Comparison of ENCODE assay signal across 15 mouse cellular contexts in genomic region chr5:137551119-137551518, GRCm38 (mm10). TPM values are rescaled to one million over a fixed set of nuclear protein-coding genes. Genes with fewer than 3 reads are reported as not detected.
DNase-seq lines count a peak whose midpoint lies in the region; ATAC-seq lines count a peak whose summit lies in the region.
"Had no signal": no experiment of that assay in that cellular context is flagged by ENCODE, and none has a peak within 500 bp of the region (broad histone marks: within the 10 kb centered on the region; RNA-seq: fewer than 3 reads in every experiment).

No protein-coding gene starts in this region.

- WGBS in hindbrain, embryonic 13.5 days: 77% methylated on average over 5 of the region's 5 CpGs

- no peaks in the 10 kb centered on the region for H3K9me3 ChIP-seq in hindbrain, embryonic 13.5 days
- H3K9me3 ChIP-seq: hindbrain, embryonic 15.5 days; limb, embryonic 12.5 days; stomach, embryonic 15.5 days had no signal

- no peak overlapping the region for H3K4me3 ChIP-seq in hindbrain, embryonic 13.5 days
- H3K4me3 ChIP-seq: hindbrain, embryonic 15.5 days; limb, embryonic 12.5 days; myocyte; stomach, embryonic 15.5 days had no signal

- H3K9ac ChIP-seq in hindbrain, embryonic 13.5 days: no peak overlapping the region
- H3K9ac ChIP-seq: hindbrain, embryonic 15.5 days; limb, embryonic 12.5 days; stomach, embryonic 15.5 days had no signal

- ATAC-seq in neutrophil, adult 5-6 weeks (ENCODE audit: extremely low read depth, insufficient number of reproducible peaks, low FRiP score, poor library complexity, severe bottlenecking): peak; percentile 36; the same call in 1 of the 2 replicates
- no peak for ATAC-seq in hindbrain, embryonic 13.5 days (ENCODE audit: low FRiP score)

- H3K36me3 ChIP-seq in hindbrain, embryonic 13.5 days: no peaks in the 10 kb centered on the region; the same call in 1 of the 2 replicates
- H3K36me3 ChIP-seq: G1E; hindbrain, embryonic 15.5 days; limb, embryonic 12.5 days; stomach, embryonic 15.5 days had no signal

- H3K4me1 ChIP-seq in hindbrain, embryonic 13.5 days (replicated peaks): peaks cover 15% of the 10 kb centered on the region
- H3K4me1 ChIP-seq: stomach, embryonic 15.5 days had no signal

- H3K27me3 ChIP-seq in hindbrain, embryonic 13.5 days: 0 out of 2 replicates have a peak, but pooled peaks cover 12% of the 10 kb centered on the region
- H3K27me3 ChIP-seq: hindbrain, embryonic 15.5 days had no signal

- no peak overlapping the region for H3K4me2 ChIP-seq in hindbrain, embryonic 13.5 days
- H3K4me2 ChIP-seq: hindbrain, embryonic 15.5 days; limb, embryonic 12.5 days; stomach, embryonic 15.5 days had no signal

- peak; percentile 77 for DNase-seq in heart, adult 11 months
- DNase-seq in heart, postnatal 4 days: no peak
- DNase-seq in retina, embryonic 14.5 days (ENCODE audit: low spot score): peak; percentile 26
- DNase-seq in retina, postnatal 1 day: no peak
- peak; percentile 61 for DNase-seq in ZHBTc4 (ENCODE audit: low read depth, low spot score)
- no peak for DNase-seq in spleen, postnatal 36 days (ENCODE audit: low spot score in 2 of 2)
- DNase-seq: adrenal gland, postnatal 36 days had no signal

- no peak overlapping the region for H3K27ac ChIP-seq in hindbrain, embryonic 13.5 days
- H3K27ac ChIP-seq: hindbrain, embryonic 15.5 days; limb, embryonic 12.5 days; stomach, embryonic 15.5 days had no signal

RNA-seq across cellular contexts. Expression of gene Actl6b, which starts 2.2 kb away (rescaled TPM):
- total RNA-seq in heart, postnatal 4 days (2021): not detected
- 0.37 TPM in 1 of 2 replicates, not detected in the other for total RNA-seq in neutrophil, adult 5-6 weeks (2017)
- 256 and 271 TPM in 2 replicates for polyA plus RNA-seq in hindbrain, embryonic 13.5 days (2015; fragmentation: Nextera tagmentation; extraction: Ambion mirVana)
- polyA plus RNA-seq: G1E, myocyte had no signal

RNA-seq across cellular contexts. Expression of gene Gnb2, which starts 17.8 kb away (rescaled TPM):
- total RNA-seq in heart, postnatal 4 days (2021): 100 to 1,000 TPM; 560 to 578 TPM
- 428 and 434 TPM in 2 replicates for total RNA-seq in neutrophil, adult 5-6 weeks (2017)
- polyA plus RNA-seq in hindbrain, embryonic 13.5 days (2015; fragmentation: Nextera tagmentation; extraction: Ambion mirVana): 529 and 536 TPM in 2 replicates

RNA-seq across cellular contexts. Expression of gene Epo, which starts 18.1 kb away (rescaled TPM):
- not detected for total RNA-seq in heart, postnatal 4 days (2021)
- total RNA-seq in neutrophil, adult 5-6 weeks (2017): not detected in 2 replicates
- not detected in 2 replicates for polyA plus RNA-seq in hindbrain, embryonic 13.5 days (2015; fragmentation: Nextera tagmentation; extraction: Ambion mirVana)
- total RNA-seq: adrenal gland, postnatal 36 days; G1E had no signal
- polyA plus RNA-seq: G1E; gonadal fat pad, adult 2 months; hindbrain, embryonic 15.5 days; myocyte; stomach, embryonic 15.5 days had no signal

RNA-seq across cellular contexts. Expression of gene Tfr2, which starts 18.5 kb away (rescaled TPM):
- total RNA-seq in heart, postnatal 4 days (2021): under 1 TPM in 1 of 2 experiments, not detected in 1; 0.10 TPM
- total RNA-seq in neutrophil, adult 5-6 weeks (2017): 0.61 TPM in 1 of 2 replicates, not detected in the other
- 3.4 and 3.8 TPM in 2 replicates for polyA plus RNA-seq in hindbrain, embryonic 13.5 days (2015; fragmentation: Nextera tagmentation; extraction: Ambion mirVana)

RNA-seq across cellular contexts. Expression of gene Gigyf1, which starts 32.8 kb away (rescaled TPM):
- total RNA-seq in heart, postnatal 4 days (2021): 10 to 100 TPM; 30.5 to 32.4 TPM
- total RNA-seq in neutrophil, adult 5-6 weeks (2017): 32.0 and 37.7 TPM in 2 replicates
- 17.9 and 19.5 TPM in 2 replicates for polyA plus RNA-seq in hindbrain, embryonic 13.5 days (2015; fragmentation: Nextera tagmentation; extraction: Ambion mirVana)

Comparison
In these comparisons a context has a peak if more than half of its experiments do, and no peak if none do; other contexts are left out.
1. DNase-seq: peak in heart, adult 11 months (single experiment), retina, embryonic 14.5 days (single experiment) and ZHBTc4 (single experiment); none in heart, postnatal 4 days (single experiment), retina, postnatal 1 day (single experiment) and spleen, postnatal 36 days (0 of 2).